Mouse (Mus musculus): ENCODE measurements around the gene Ecm2.

- TF ChIP-seq CTCF (IDR thresholded peaks at IDR 0.05; ENCODE audit: low read depth) (no peak), EP300 (IDR thresholded peaks at IDR 0.05; ENCODE audit: low read depth) (no peak)
Observed at GRCm38 (mm10) chr13:49547563-49548150, 43.0 kb downstream of the Ecm2 start.

Data from liver, postnatal 0 days (tissue).